Mouse (Mus musculus) cerebellum, postnatal 25 days (tissue): ENCODE measurements around the gene Osbpl3.

Experiments used
- DNase-seq, 2 experiments: peaks; one replicate each; pipeline ENCODE4 v3.0.0; 2021; ENCODE audit warnings: mixed read lengths in 2 of 2

The Osbpl3 gene

DNA sequence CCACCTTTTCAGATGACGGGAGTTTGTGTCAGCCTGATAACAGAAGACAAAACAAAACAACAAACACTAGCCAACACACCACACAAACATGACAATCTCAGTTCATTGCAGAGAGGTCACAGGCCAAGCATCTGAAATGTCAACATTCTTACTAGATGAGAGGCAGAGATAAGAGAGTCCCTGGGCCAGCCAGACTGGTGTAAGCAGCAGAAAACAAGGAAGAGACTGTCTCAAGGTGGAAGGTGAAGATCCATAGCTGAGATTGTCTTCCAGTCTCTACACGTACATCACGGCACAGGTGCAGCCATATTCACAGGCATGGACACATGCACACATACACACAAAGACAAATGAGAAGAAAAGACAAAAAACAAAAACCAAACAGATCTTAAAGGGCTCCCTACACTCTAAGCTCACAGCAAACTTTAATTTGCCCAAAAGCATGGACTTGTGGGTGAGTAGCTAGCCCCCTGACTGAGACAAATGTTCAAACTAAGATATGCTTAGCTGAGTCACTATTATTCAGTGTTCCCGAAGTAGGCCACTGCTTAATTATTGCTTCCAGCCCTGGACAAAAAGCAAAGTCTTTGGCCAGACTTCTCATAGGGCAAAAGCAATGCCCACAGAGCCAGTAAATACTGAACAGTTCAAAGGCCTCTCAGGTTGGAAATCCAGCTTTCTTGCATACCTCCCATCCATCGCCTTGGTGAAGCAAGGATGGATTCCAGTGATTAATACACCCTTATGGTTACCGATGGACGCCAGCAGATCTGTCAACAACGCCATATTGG lies 87.3 kb downstream of the Osbpl3 start:
- no peak for DNase-seq

DNA sequence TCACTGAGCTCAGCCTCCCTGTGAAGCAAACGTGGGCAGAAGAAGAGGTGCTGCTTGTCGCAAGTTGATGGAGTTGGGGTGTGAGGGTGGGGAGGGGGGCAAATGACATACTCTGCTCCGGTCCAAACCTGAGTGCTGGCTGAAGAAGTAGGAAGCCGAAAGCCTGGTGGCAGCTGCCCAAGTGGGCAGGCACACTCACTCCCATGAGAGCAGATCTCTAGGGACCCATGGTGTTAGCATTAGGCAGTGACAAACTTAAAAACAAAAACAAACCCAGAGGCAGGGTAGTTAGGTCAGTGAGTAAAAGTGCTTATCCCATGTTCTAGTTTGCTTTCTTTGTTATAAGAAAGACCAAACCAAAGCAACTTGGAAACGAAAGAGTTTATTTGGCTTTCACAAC lies 88.2 kb downstream of the Osbpl3 start:
- peak in 1 of 2 experiments; percentile 29 for DNase-seq

GRCm38 (mm10) chr6:50366724-50367123 lies 89.3 kb downstream of the Osbpl3 start:
- DNase-seq: peak in 1 of 2 experiments; percentile 67

DNA sequence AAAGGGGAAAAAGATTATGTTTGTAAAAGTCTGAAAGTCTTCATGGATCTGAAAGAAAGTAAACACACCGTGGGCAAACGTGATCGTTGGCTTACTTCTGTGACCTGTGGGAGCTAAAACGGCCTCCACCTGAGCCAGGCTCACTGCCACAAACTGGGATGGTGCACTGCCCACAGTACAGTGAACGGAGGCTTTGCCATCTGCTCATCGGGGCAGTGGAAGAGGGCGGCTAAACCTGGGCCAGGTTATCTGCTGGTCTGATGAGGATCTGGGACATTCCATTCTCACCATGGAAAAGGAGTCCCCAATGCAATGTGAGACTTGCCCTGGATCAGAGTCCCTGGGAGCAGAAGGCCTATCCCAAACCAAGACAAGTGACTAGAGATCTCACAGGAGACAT lies 89.7 kb downstream of the Osbpl3 start:
- DNase-seq: peak; percentile 86 to 89

GRCm38 (mm10) chr6:50364364-50364763 lies 91.6 kb downstream of the Osbpl3 start:
- DNase-seq: no peak

GRCm38 (mm10) chr6:50363385-50363784 lies 92.6 kb downstream of the Osbpl3 start:
- no peak for DNase-seq

- DNase-seq: no peak
These were observed 93.2 kb downstream of the Osbpl3 start for GRCm38 (mm10) chr6:50362704-50363261.

- DNase-seq: no peak
These were observed 93.8 kb downstream of the Osbpl3 start for GRCm38 (mm10) chr6:50362196-50362595.

GRCm38 (mm10) chr6:50358104-50358679 lies 97.8 kb downstream of the Osbpl3 start:
- DNase-seq: no peak

DNA sequence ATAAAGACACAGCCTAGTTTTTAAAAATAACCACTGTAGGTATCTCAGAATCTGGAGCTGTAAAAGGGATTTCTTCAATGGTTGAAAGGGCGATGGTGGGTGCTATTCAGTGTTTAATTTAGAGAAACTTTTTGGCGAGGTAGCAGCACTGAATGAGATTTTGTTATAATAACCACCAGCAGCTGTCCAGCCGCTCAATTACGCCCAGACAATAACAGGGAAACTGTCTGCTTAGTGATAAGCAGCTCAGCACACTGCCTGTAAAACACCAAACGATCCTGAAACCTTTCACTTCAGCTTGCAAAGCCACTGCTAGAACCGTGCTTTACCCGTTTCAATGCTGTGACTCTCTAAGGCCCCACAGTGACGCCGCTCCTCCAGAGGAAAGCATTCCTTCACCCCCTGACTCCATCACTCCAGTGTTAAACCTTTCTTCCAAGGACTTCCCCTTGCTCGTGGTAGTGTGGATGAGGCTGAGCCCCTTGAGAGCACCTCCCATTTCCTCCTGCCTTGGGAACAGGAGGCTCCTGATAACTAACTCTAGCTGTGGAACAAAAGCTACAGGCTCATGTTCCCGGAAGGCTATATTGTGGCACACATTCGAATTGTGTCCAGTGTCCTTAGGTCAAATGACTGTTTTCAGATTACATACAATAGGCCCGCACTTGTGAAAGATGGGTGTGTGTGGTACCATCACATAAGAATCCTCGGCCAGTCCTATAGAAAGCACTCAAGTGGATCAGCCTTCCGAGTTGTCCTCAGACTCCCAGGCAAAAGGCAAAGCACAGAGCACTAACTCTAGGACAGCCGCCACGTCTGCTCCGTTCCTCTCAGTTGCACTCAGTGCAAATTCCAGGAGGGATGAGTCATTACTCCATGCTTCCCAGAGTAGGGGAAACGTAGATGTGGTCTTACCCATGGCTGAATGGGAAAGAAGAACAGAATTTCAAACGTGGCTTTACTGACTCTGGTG lies 101.0 kb downstream of the Osbpl3 start:
- DNase-seq: no peak

DNA sequence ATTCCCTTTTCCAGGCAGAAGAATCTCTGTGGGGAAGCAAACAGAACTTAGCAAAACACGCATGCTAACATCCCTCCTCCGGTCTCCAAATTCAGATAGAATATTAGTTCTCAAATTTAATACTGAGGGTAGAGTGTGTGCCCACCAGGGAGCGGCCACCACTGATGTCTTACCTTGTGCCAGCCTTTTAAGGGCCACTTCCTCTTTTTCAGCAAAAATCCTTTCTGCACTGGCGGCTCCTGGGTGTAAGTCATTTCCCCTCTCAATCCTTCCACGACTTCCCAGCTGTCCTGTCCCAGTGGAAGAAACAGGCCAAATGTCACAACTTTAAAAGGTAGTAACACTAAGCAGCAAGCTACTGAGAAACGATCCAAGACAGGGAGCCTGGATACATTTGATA lies 103.2 kb downstream of the Osbpl3 start:
- DNase-seq: no peak

GRCm38 (mm10) chr6:50350911-50351310 lies 105.1 kb downstream of the Osbpl3 start:
- no peak for DNase-seq

- no peak for DNase-seq
These were observed 107.4 kb downstream of the Osbpl3 start for GRCm38 (mm10) chr6:50348619-50349018.

DNA sequence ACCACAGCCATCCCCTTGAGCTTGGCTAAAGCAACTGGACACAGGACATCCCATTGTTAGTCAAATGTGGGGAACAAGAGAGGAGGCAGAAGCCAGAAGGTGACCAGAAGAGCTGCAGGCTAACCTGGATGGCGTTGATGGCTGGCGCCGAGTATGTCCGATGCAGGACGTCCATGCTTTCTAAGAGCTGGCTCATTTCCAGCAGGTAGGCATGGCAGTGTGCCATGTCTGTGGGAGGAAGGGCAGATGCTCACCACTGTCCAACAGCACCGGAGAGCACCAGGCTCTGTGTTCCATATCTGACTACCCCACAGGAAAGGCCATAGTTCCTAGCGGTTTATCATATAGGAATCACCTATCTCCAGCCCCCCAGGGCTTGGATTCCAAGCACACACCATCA lies 109.8 kb downstream of the Osbpl3 start:
- peak in 1 of 2 experiments; percentile 29 for DNase-seq

DNA sequence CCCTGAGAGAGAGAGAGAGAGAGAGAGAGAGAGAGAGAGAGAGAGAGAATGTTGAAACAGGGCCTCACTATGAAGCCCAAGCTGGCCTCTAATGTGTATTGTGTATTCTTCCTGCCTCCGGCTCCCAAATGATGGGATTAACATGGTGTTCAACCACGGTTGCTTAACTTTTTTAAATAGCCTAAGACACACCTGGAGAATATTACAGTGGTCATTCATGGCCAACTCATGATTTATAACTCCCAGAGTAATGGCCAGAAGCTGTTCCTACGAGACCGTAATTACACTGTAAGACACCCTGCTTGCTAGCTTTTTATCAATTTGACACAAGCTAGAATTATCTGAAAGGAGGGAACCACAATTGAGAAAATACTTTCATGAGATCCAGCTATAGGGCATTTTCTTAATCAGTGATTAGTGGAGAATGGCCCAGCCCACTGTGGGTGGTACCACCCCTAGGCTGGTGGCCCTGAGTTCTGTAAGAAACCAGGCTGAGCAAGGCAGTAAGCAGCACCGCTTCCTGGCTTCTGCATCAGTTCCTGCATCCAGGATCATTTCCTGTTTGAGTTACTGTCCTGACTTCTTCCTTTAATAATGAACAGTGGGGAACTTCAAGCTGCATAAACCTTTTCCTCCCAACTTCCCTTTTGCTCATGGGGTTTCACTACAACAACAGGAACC lies 115.6 kb downstream of the Osbpl3 start:
- no peak for DNase-seq

DNA sequence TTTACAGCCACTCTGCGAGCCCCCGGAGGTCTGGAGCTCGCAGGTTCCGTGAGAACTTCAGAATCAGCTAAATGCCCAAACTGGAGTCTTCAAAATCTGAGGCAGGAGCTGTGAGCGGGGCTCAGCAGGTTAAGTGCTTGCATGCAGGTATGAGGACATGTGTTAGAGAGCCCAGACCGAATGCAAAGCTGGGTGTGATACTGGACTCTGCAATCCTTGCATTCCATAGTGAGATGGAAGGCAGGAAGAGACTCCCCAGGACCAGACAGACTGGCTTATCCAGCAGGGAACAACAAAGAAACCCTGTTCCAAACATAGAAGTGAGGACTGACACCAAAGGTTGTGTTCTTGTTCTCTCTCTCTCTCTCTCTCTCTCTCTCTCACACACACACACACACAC lies 118.6 kb downstream of the Osbpl3 start:
- no peak for DNase-seq

DNA sequence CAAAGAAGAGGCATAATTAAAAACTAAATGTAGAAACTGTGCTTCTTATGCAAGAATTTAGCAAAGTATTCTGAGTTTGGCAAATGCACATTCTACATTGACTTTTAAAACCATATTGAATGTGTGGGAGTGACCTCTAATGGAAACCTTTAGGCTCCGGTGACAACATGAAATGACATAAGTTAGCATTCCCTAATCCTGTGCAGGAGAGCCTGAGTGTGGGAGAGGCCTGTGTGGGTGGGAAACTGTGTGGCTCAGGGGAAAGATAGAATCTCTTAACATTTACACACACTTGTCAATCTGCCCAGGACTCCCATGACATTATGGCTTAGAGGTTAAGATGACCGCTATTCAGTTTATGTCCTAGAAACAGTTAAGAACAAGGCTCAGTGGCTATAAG lies 119.6 kb downstream of the Osbpl3 start:
- no peak for DNase-seq

GRCm38 (mm10) chr6:50334846-50335821 lies 120.9 kb downstream of the Osbpl3 start:
- no peak for DNase-seq

DNA sequence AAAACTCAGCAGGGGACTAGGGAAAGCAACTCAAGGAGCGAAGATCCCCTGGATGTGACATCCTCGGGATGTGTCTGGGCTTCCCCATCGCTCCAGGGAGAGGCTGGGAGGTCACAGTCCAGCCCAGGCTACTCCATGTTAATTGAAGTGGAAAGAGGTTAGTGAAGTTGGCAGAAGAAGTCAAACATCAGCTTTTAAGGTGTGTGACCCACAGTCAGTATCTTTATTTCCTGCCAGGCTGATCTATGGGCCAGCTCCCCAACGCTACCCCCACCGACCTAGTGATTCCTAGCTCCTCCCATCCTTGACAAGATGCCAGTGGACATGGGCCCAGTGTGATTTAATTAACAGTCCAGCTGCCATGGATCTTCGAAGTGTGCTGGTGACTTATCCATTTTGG lies 122.7 kb downstream of the Osbpl3 start:
- DNase-seq: no peak

GRCm38 (mm10) chr6:50331477-50331876 lies 124.5 kb downstream of the Osbpl3 start:
- DNase-seq: no peak

- DNase-seq: no peak
These were observed 126.6 kb downstream of the Osbpl3 start for GRCm38 (mm10) chr6:50329380-50329779.
